8 mouse cellular contexts compared by ENCODE assay signal in the genomic region with DNA sequence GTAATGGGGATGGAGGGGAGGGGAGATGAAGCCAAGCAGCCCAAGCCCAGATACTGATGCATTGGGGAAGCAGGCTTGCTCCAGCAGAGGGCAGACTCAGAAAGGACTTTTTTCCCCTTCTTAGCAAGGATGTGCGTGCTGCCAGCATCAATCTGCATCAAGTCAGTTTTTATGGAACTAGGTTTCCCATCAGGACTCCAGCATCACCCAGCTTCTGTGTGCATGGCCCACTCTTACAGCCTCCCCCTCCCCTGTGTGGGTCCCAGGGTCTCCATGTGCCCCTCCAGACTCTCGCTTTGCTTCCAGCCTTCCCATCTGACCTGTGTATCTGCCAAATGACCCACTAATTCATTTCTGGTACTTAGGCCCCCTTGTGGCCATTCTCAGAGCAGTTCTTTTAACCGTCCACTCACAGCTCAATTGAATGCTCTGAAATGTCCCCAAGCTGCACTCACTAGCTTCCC.
DNase-seq lines count a peak whose midpoint lies in the region; ATAC-seq and TF ChIP-seq lines count a peak whose summit lies in the region.

No protein-coding gene starts in this region.

- no peak overlapping the region for H3K9ac ChIP-seq in ES-E14 (ENCODE audit: insufficient read depth, low read depth, low read length, poor library complexity, severe bottlenecking)
- H3K9ac ChIP-seq in forebrain, embryonic 13.5 days, result no peak overlapping the region
- no peak overlapping the region for H3K9ac ChIP-seq in hindbrain, embryonic 14.5 days

- H3K4me1 ChIP-seq in ES-E14 (ENCODE audit: control insufficient read depth in 2 of 2, insufficient read depth in 2 of 2, low read length in 2 of 2, poor library complexity in 1 of 2), result no peaks in the 10 kb centered on the region
- peaks cover 7% of the 10 kb centered on the region for H3K4me1 ChIP-seq in bone marrow macrophage, adult 2 months (ENCODE audit: control insufficient read depth, insufficient read depth, low read length)
- peaks cover 18% of the 10 kb centered on the region for H3K4me1 ChIP-seq in forebrain, embryonic 13.5 days
- no peaks in the 10 kb centered on the region for H3K4me1 ChIP-seq in hindbrain, embryonic 14.5 days (replicated peaks; ENCODE audit: control insufficient read depth, insufficient read depth, low read length)
- peaks cover 12% of the 10 kb centered on the region; the same call in 1 of the 2 replicates for H3K4me1 ChIP-seq in small intestine, adult 2 months (ENCODE audit: control insufficient read depth, insufficient read depth, insufficient read length, low read length)

- DNase-seq in ES-E14 (ENCODE audit: low read depth, low spot score) (peak; percentile 72), adipocyte (ENCODE audit: low spot score) (no peak)
- DNase-seq in hindbrain, embryonic 14.5 days (ENCODE audit: low spot score), result peak; percentile 64
- DNase-seq in layer of hippocampus, postnatal 14 days (ENCODE audit: low spot score in 2 of 2), result peak; percentile 53 to 59

- no peaks in the 10 kb centered on the region for H3K9me3 ChIP-seq in ES-E14 (ENCODE audit: control insufficient read depth, insufficient read depth, low read depth, low read length)
- H3K9me3 ChIP-seq in forebrain, embryonic 13.5 days (replicated peaks), result no peaks in the 10 kb centered on the region
- no peaks in the 10 kb centered on the region for H3K9me3 ChIP-seq in hindbrain, embryonic 14.5 days (ENCODE audit: control insufficient read depth, low read length)

- H3K4me3 ChIP-seq in ES-E14 (ENCODE audit: insufficient read depth in 1 of 2, low read depth in 1 of 2, low read length in 2 of 2, poor library complexity in 1 of 2, severe bottlenecking in 1 of 2), result no peak overlapping the region
- H3K4me3 ChIP-seq in bone marrow macrophage, adult 2 months (ENCODE audit: insufficient read depth, low read length), result no peak overlapping the region
- no peak overlapping the region for H3K4me3 ChIP-seq in forebrain, embryonic 13.5 days
- H3K4me3 ChIP-seq in hindbrain, embryonic 14.5 days (replicated peaks; ENCODE audit: low read length), result no peak overlapping the region
- H3K4me3 ChIP-seq in small intestine, adult 2 months (ENCODE audit: low read depth, low read length), result no peak overlapping the region

- no peak overlapping the region for H3K27ac ChIP-seq in ES-E14 (ENCODE audit: insufficient read depth, low read depth, low read length, poor library complexity, severe bottlenecking)
- no peak overlapping the region for H3K27ac ChIP-seq in bone marrow macrophage, adult 2 months (ENCODE audit: insufficient read depth, low read depth, low read length)
- H3K27ac ChIP-seq in forebrain, embryonic 13.5 days, result no peak overlapping the region
- H3K27ac ChIP-seq in hindbrain, embryonic 14.5 days, result no peak overlapping the region
- no peak overlapping the region for H3K27ac ChIP-seq in small intestine, adult 2 months (ENCODE audit: insufficient read depth, low read depth, low read length)

- in situ Hi-C loops in ES-E14 (cut with MboI; ENCODE audit: low sequenced_read_pairs in 2 of 2, unreplicated experiment in 2 of 2), result loop anchor here in 1 of 2 experiments (25.0 kb wide), 1 partner anchor 518 kb away; no protein-coding TSS in a partner anchor

- H3K27me3 ChIP-seq in forebrain, embryonic 13.5 days, result no peaks in the 10 kb centered on the region
- H3K27me3 ChIP-seq in hindbrain, embryonic 14.5 days (ENCODE audit: control insufficient read depth, insufficient read depth, low read length), result no peaks in the 10 kb centered on the region
- H3K27me3 ChIP-seq in small intestine, adult 2 months (ENCODE audit: control insufficient read depth, insufficient read depth, low read length), result no peaks in the 10 kb centered on the region

- TF ChIP-seq POLR2A in bone marrow macrophage, adult 2 months (IDR thresholded peaks at IDR 0.05; ENCODE audit: borderline replicate concordance, low read depth, low read length), result no peak
- no peak for TF ChIP-seq POLR2A in small intestine, adult 2 months (IDR thresholded peaks at IDR 0.05; ENCODE audit: low read depth, low read length)

- WGBS in forebrain, embryonic 13.5 days, result 11% methylated on average over 3 of the region's 3 CpGs
- WGBS in hindbrain, embryonic 14.5 days, result 18% methylated on average over 3 of the region's 3 CpGs
- 20% methylated on average over 3 of the region's 3 CpGs for WGBS in small intestine, adult 2 months

- no peaks in the 10 kb centered on the region for H3K36me3 ChIP-seq in ES-E14 (ENCODE audit: control insufficient read depth, insufficient read depth, low read length, poor library complexity, severe bottlenecking)
- H3K36me3 ChIP-seq in forebrain, embryonic 13.5 days (ENCODE audit: poor library complexity, severe bottlenecking), result no peaks in the 10 kb centered on the region
- no peaks in the 10 kb centered on the region for H3K36me3 ChIP-seq in hindbrain, embryonic 14.5 days (replicated peaks; ENCODE audit: control insufficient read depth, insufficient read depth)
- H3K36me3 ChIP-seq in small intestine, adult 2 months (ENCODE audit: control insufficient read depth, insufficient read depth, low read length), result no peaks in the 10 kb centered on the region

- peak; percentile 42; the same call in 1 of the 2 replicates for TF ChIP-seq CTCF in bone marrow macrophage, adult 2 months (IDR thresholded peaks at IDR 0.05; ENCODE audit: low read depth, low read length)
- peak; percentile 59; the same call in 1 of the 2 replicates for TF ChIP-seq CTCF in small intestine, adult 2 months (IDR thresholded peaks at IDR 0.05; ENCODE audit: extremely low read depth, insufficient read length, insufficient replicate concordance, low read depth, low read length)

- no peak overlapping the region for H3K4me2 ChIP-seq in forebrain, embryonic 13.5 days
- H3K4me2 ChIP-seq in hindbrain, embryonic 14.5 days (replicated peaks), result no peak overlapping the region

- ATAC-seq in forebrain, embryonic 13.5 days, result peak; percentile 28
- peak; percentile 70 for ATAC-seq in hindbrain, embryonic 14.5 days (ENCODE audit: low FRiP score)
- peak; percentile 78 for ATAC-seq in megakaryocyte progenitor cell, adult 5-6 weeks (replicated peaks; ENCODE audit: poor library complexity)

TF ChIP-seq in ES-E14, 5 proteins besides CTCF, POLR2A, EP300 and RAD21:
- TF ChIP-seq MAFK (IDR thresholded peaks at IDR 0.05; ENCODE audit: insufficient read depth, low read depth, low read length), result no peak
- TF ChIP-seq ZC3H11A (IDR thresholded peaks at IDR 0.05; ENCODE audit: borderline replicate concordance, low read depth, low read length), result 0 out of 2 replicates have a peak, but pooled peaks have one; percentile 17

Comparison
In these comparisons a context has a peak if more than half of its experiments do, and no peak if none do; other contexts are left out.
1. ATAC-seq: peak in every context shown above with its lines; median percentile 78 in megakaryocyte progenitor cell, adult 5-6 weeks; 70 in hindbrain, embryonic 14.5 days; 28 in forebrain, embryonic 13.5 days.